Mouse (Mus musculus) forebrain, embryonic 12.5 days (tissue): ENCODE measurements around the gene Smoc2. TPM values are rescaled to one million over a fixed set of nuclear protein-coding genes. Genes with fewer than 3 reads are reported as not detected.

Experiments
- ATAC-seq: fragments of 200-750 bp; cut with Nextera tagmentation; 2 replicates; pipeline ENCODE4 v1.8.0; 2017; ENCODE audit warnings: moderate TSS enrichment; ENCODE audit not compliant: low FRiP score
- H3K27ac ChIP-seq: fragments of 300-500 bp; sonication (generic); 2 replicates; pipeline ENCODE4 v1.5.1; 2016; ENCODE audit warnings: mild to moderate bottlenecking
- H3K27me3 ChIP-seq: fragments of 300-500 bp; sonication (generic); 2 replicates; pipeline ENCODE4 v1.6.1; 2016; ENCODE audit warnings: mild to moderate bottlenecking
- H3K36me3 ChIP-seq: fragments of 300-500 bp; sonication (generic); replicated peaks from 2 replicates; pipeline ENCODE4 v1.6.1; 2016; ENCODE audit warnings: mild to moderate bottlenecking
- H3K4me1 ChIP-seq: fragments of 300-500 bp; sonication (generic); 2 replicates; pipeline ENCODE4 v1.6.1; 2016
- H3K4me2 ChIP-seq: fragments of 300-500 bp; sonication (generic); 2 replicates; pipeline ENCODE4 v1.6.1; 2016; ENCODE audit warnings: mild to moderate bottlenecking, moderate library complexity
- H3K4me3 ChIP-seq: fragments of 300-500 bp; sonication (generic); replicated peaks from 2 replicates; pipeline ENCODE4 v1.5.1; 2016; ENCODE audit warnings: mild to moderate bottlenecking
- H3K9ac ChIP-seq: fragments of 300-500 bp; sonication (generic); 2 replicates; pipeline ENCODE4 v1.6.1; 2016; ENCODE audit warnings: mild to moderate bottlenecking
- H3K9me3 ChIP-seq: fragments of 300-500 bp; sonication (generic); 2 replicates; pipeline ENCODE4 v1.6.1; 2016
- WGBS: fragments of 180-500 bp; shearing (Covaris S2); methylation state at CpG from one replicate; pipeline ENCODE4 v1.1.7; 2016; 5-methylcytosine and 5-hydroxymethylcytosine counted together
- polyA plus RNA-seq: library from polyadenylated mRNA; unstranded; fragments of >200 nt; fragmentation: Nextera tagmentation; extraction: Ambion mirVana; gene quantifications from 2 replicates; pipeline ENCODE4 v1.2.1, GENCODE M21; 2016

The Smoc2 gene
- polyA plus RNA-seq, 1 experiment from 2014 or later = 13.2 TPM

DNA sequence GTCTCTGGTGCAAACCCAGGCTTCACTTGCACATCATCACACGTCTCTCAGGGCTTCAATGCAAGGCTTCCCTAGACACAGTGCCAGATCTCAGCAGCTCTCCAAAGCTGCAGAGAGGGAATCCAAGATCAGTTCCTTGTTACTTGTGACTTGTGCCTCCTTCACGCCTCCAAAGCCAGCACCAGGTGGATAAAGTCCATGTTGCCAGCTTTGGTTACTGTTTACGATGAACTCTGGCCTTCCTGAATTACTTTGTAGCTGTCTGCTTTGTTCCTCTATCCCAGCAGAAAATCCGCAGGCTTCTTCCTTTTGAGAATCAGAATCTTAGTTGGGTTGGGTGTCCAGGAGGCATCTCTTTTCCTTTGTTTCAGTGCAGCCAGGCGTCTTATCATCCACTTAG lies 14.3 kb downstream of the Smoc2 start:
- Histone ChIP-seq H3K4me3 (no peak overlapping the region), H3K27ac (no peak overlapping the region), H3K27me3 (no peaks in the 10 kb centered on the region), H3K36me3 (no peaks in the 10 kb centered on the region), H3K4me1 (no peaks in the 10 kb centered on the region), H3K4me2 (no peak overlapping the region), H3K9me3 (no peaks in the 10 kb centered on the region), H3K9ac (no peak overlapping the region)
- 57% methylated on average over 5 of the region's 5 CpGs for WGBS
- no peak for ATAC-seq

DNA sequence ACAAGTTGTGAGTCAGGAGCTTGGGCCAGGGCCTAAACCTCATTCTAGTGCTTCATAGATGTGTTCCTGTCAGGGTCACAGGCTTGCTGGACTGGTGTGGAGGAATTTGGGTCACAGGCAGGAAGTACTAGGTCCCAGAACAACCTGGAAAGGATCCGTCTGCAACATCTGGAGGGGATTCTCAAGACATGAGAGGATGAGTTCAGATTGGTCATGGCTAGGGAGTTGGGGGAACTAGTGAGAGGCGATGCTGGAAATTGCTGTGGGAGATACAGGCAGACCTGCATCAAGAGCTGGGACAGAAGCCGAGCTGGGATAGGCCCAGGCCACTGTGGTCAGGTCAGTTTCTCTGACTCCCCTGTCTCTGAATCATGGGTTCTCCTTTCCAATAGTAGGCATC lies 15.8 kb downstream of the Smoc2 start:
- no peaks in the 10 kb centered on the region for H3K9me3 ChIP-seq
- no peak overlapping the region for H3K9ac ChIP-seq
- H3K36me3 ChIP-seq = no peaks in the 10 kb centered on the region
- H3K27me3 ChIP-seq = no peaks in the 10 kb centered on the region
- WGBS = 92% methylated on average over 3 of the region's 3 CpGs
- H3K4me1 ChIP-seq = no peaks in the 10 kb centered on the region
- no peak for ATAC-seq
- H3K4me2 ChIP-seq = no peak overlapping the region
- H3K27ac ChIP-seq = no peak overlapping the region
- no peak overlapping the region for H3K4me3 ChIP-seq

DNA sequence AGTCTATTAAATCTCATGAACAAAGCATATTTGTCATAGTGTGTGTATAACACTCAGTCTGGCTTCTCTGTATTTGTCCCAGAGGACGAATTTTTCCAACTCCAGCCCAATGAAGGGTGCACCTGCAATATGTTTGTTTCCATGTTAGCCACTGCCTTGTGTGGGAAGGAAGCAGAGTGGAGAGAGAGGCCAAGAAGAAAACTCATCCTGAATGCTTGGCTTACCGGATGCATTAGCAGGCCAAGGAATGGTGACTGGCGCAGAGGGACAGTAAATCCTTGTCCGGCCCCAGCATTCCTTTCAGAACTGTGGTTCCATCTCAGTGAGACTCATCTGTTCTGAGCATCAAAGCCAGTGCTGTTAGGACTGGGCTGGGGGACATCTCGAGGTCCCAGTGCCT lies 21.1 kb downstream of the Smoc2 start:
- Histone ChIP-seq H3K27me3 (no peaks in the 10 kb centered on the region), H3K4me2 (no peak overlapping the region), H3K27ac (no peak overlapping the region), H3K9ac (no peak overlapping the region), H3K4me1 (peaks cover 13% of the 10 kb centered on the region), H3K9me3 (0 out of 2 replicates have a peak, but pooled peaks cover 6% of the 10 kb centered on the region), H3K4me3 (no peak overlapping the region), H3K36me3 (no peaks in the 10 kb centered on the region)
- 84% methylated on average over 5 of the region's 5 CpGs for WGBS
- ATAC-seq = no peak

DNA sequence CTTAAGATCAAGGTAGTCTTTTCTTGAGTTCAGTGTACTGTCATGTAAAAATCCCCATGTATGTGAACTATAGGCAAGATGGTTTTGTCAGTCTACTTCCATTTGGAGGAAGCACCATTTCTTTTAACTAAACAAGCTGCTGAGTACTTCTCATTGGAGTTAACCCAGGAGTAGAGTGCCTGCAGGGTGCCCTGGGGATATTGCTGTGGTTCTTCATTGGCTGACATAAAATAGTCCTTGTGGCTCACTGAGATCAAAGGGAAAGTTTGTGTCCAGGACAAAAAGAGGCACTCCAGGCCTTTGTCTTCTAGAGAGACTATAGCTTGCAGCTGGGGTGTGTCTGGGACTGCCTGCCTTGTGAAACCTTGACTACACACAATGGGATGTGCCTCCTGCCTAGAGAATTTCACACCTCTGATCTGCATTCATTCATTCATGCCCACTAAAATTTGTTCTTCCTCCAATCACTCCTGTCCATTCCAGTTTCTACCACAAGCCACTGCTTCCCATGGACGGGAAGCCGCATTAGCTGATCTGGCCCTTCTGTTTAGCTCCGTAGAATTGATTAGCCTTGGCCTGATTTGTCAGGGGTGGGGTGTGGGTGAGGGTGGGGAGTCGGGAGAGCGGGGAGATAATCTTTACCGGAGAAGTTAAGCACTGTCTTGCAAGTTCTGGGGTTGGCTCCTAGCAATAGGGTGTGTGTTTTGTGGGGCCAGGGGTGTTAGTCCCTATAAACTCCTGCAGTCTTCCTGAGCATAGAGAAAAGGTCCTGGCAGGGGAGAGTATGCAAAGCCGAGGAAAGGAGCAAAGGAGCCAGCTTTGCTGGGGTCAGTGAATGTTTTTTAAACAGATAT lies 22.4 kb downstream of the Smoc2 start:
- Histone ChIP-seq H3K9ac (no peak overlapping the region), H3K4me2 (no peak overlapping the region), H3K4me1 (peaks cover 13% of the 10 kb centered on the region), H3K27ac (no peak overlapping the region), H3K36me3 (no peaks in the 10 kb centered on the region), H3K9me3 (0 out of 2 replicates have a peak, but pooled peaks cover 6% of the 10 kb centered on the region), H3K4me3 (no peak overlapping the region), H3K27me3 (no peaks in the 10 kb centered on the region)
- no peak for ATAC-seq
- 24% methylated on average over 7 of the region's 7 CpGs for WGBS

DNA sequence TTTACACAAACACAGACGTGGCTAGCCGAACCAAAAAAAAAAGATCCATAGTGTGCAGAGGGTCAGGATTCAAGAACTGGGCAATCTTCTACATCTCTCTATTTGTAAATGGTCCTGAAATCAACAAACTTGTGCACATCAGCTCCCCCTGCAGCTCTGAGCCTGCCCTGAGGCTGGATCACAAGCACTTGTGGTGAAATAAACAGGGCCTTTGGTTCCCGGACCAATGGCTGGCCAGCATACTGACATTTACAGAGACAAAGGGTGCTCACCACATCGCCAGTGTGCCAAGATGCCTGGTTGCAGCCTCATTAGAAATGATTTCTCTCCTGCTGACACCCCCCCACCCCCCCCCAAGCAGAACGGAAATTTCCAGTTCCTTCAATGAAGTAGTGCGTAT lies 23.1 kb downstream of the Smoc2 start:
- H3K9me3 ChIP-seq = 0 out of 2 replicates have a peak, but pooled peaks cover 6% of the 10 kb centered on the region
- no peaks in the 10 kb centered on the region for H3K27me3 ChIP-seq
- WGBS = 41% methylated on average over 6 of the region's 6 CpGs
- ATAC-seq = no peak
- no peak overlapping the region for H3K9ac ChIP-seq
- no peak overlapping the region for H3K27ac ChIP-seq
- peaks cover 13% of the 10 kb centered on the region for H3K4me1 ChIP-seq
- no peak overlapping the region for H3K4me2 ChIP-seq
- H3K4me3 ChIP-seq = no peak overlapping the region
- H3K36me3 ChIP-seq = no peaks in the 10 kb centered on the region

DNA sequence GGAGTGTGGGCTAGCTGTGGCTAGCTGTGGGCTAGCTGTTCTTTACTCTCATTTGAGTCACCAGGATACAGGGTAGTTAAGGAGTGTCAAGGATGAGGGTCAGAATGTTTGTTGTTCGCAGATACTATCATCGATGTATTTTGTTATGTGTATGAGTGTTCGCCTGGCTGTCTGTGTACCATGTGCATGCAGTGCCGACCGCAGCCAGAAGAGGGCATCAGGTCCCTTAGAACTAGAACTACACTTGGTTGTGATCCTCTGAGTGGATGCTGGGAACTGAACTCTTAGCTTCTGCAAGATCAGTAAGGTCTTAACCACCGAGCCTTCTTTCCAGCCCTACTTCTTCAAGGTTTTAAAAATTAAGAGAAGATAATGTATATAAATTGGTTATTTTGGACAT lies 24.4 kb downstream of the Smoc2 start:
- Histone ChIP-seq H3K4me1 (peaks cover 13% of the 10 kb centered on the region), H3K9me3 (0 out of 2 replicates have a peak, but pooled peaks cover 6% of the 10 kb centered on the region), H3K9ac (no peak overlapping the region), H3K27ac (no peak overlapping the region), H3K36me3 (no peaks in the 10 kb centered on the region), H3K4me3 (no peak overlapping the region), H3K27me3 (no peaks in the 10 kb centered on the region), H3K4me2 (no peak overlapping the region)
- WGBS = 96% methylated on average over 6 of the region's 6 CpGs
- no peak for ATAC-seq

DNA sequence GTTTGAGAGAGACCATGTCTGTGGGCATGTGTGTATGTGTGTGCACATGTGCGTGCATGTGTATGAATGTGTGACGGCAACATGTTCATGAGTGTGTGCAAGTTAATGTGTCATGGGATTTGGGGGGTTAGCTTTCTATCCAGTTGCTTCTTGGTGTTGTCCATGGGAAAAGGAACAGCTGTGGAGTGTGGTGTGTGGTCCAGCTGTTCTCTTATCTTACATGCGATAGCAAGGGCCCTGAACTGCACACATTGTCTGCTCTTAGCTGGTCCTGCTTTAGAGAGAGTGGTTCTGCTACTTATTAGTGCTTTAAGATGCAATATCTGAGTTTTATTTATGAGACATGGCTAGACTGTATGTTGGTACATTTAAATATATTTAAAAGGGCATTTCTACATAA lies 30.6 kb downstream of the Smoc2 start:
- H3K4me1 ChIP-seq = peaks cover 5% of the 10 kb centered on the region
- whole genome bisulfite sequencing = 93% methylated on average over 3 of the region's 3 CpGs
- H3K27ac ChIP-seq = no peak overlapping the region
- no peak overlapping the region for H3K4me3 ChIP-seq
- H3K4me2 ChIP-seq = no peak overlapping the region
- no peaks in the 10 kb centered on the region for H3K9me3 ChIP-seq
- H3K27me3 ChIP-seq = no peaks in the 10 kb centered on the region
- ATAC-seq = no peak
- H3K9ac ChIP-seq = no peak overlapping the region
- no peaks in the 10 kb centered on the region for H3K36me3 ChIP-seq

DNA sequence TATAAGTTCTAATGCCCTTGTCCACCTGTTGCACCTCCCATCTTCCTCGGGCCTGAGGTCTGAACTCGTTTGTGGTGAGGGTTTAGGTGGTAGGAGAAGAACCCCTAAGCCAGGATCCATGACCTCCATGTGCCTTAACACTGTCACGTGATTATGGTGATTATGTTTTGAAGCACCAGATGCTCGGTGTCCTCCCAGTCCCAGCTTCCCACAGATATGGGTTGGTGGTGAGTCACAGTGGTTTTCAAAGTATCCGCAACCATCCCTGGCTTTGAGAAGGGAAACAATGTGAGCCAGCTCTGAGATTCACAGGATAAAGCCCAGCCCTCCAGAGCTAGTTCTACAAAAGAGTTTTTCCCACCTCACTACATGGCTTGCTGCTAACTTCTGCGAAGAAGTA lies 33.1 kb downstream of the Smoc2 start:
- Histone ChIP-seq H3K27ac (no peak overlapping the region), H3K4me2 (no peak overlapping the region), H3K9me3 (no peaks in the 10 kb centered on the region), H3K4me1 (peaks cover 5% of the 10 kb centered on the region), H3K9ac (no peak overlapping the region), H3K4me3 (no peak overlapping the region), H3K27me3 (no peaks in the 10 kb centered on the region), H3K36me3 (no peaks in the 10 kb centered on the region)
- 84% methylated on average over 6 of the region's 6 CpGs for WGBS
- ATAC-seq = no peak

DNA sequence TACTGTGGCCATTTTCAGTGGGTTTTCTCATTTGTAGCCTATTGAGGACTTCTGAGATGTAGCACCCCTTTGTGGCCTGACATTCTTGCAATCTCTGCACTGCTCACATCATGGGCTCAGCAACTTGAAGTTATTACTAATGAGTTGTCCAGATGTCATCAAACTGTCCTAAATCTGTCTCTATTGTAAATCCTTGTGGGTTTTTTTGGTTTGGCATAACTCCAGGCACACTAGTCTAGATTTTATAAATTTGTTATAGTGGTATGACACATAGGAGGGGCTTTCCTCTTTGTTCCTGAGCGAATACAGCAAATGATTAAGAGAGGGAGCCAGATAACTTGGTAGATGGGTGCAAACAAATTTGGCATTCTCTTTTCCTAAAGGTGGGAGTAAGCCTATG lies 35.0 kb downstream of the Smoc2 start:
- ATAC-seq = no peak

DNA sequence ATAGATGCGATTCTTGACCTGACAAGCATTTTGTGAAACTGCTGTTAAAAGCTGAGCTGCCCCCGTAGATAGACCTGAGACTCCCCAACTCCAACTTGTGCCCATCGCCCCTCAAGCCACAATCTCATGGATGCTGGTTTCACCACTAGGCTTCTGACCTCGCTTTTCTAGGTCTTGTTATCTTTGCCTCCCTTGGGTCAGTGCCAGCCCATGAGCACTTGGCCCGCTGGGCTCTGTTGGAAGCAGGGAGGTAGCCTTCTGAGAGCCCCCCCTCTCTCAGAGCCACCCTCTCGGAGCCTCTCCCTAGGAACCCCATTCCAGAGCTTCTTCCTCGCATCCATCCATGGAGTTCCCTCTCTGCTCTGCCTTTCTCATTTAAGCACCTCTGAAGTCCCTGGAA lies 37.2 kb downstream of the Smoc2 start:
- WGBS = 90% methylated on average over 7 of the region's 7 CpGs
- no peak overlapping the region for H3K9ac ChIP-seq
- H3K27ac ChIP-seq = no peak overlapping the region
- no peaks in the 10 kb centered on the region for H3K27me3 ChIP-seq
- no peak for ATAC-seq
- no peak overlapping the region for H3K4me2 ChIP-seq
- no peaks in the 10 kb centered on the region for H3K9me3 ChIP-seq
- H3K4me1 ChIP-seq = peaks cover 5% of the 10 kb centered on the region
- no peaks in the 10 kb centered on the region for H3K36me3 ChIP-seq
- no peak overlapping the region for H3K4me3 ChIP-seq

More for the DNA sequence above, 35.0 kb downstream of the Smoc2 start:
- Histone ChIP-seq H3K27me3 (no peaks in the 10 kb centered on the region), H3K4me1 (peaks cover 5% of the 10 kb centered on the region), H3K4me2 (no peak overlapping the region), H3K36me3 (no peaks in the 10 kb centered on the region), H3K9ac (no peak overlapping the region), H3K27ac (no peak overlapping the region), H3K4me3 (no peak overlapping the region), H3K9me3 (no peaks in the 10 kb centered on the region)
- WGBS = 88% methylated on average over 1 of the region's 1 CpGs

DNA sequence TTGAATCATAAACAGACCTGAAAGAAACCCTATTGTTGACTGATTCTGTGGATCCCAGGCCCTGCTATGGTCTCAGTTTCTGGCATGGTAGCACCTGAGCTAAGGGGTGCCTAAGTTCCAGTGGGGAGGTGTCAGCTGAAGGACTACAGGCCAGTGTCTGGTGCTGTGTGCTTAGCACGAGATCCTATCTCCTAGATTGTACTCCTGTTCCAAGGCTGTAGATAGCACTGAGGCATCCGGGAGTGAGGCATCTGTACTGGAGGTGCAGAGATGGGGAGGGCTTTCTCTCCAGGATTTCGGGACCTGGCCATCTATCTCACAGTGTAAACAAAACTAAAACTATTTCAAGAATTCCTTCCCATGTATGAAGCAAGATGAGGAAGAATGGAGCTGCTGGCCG lies 38.1 kb downstream of the Smoc2 start:
- Histone ChIP-seq H3K27ac (no peak overlapping the region), H3K9me3 (no peaks in the 10 kb centered on the region), H3K4me2 (no peak overlapping the region), H3K9ac (no peak overlapping the region), H3K27me3 (no peaks in the 10 kb centered on the region), H3K4me1 (peaks cover 5% of the 10 kb centered on the region), H3K36me3 (no peaks in the 10 kb centered on the region), H3K4me3 (no peak overlapping the region)
- WGBS = 77% methylated on average over 4 of the region's 4 CpGs
- ATAC-seq = no peak

DNA sequence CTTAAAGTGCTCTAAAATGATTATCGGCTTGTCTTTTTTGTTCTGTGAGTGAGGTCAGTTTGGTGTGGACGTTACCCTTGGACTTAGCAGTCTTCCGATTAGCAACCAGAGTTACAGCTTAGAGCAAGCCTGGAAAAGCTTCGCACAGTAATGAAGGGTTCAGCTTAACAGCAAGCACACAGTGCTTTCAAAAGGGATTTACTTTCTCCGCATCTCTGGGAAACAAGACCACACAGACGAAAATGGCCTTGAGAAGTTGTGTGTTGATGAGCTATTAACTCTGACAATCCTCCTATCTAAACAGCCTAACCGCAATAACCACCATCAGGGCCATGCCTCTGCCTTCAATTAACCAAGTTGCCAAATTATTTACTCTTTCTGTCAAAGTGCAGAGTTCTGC lies 46.9 kb downstream of the Smoc2 start:
- ATAC-seq = no peak
- no peaks in the 10 kb centered on the region for H3K27me3 ChIP-seq
- 0 out of 2 replicates have a peak, but pooled peaks cover 2% of the 10 kb centered on the region for H3K4me1 ChIP-seq
- H3K27ac ChIP-seq = no peak overlapping the region
- H3K9me3 ChIP-seq = no peaks in the 10 kb centered on the region
- no peaks in the 10 kb centered on the region for H3K36me3 ChIP-seq
- H3K4me2 ChIP-seq = no peak overlapping the region
- WGBS = 73% methylated on average over 7 of the region's 7 CpGs
- H3K4me3 ChIP-seq = no peak overlapping the region
- H3K9ac ChIP-seq = no peak overlapping the region

DNA sequence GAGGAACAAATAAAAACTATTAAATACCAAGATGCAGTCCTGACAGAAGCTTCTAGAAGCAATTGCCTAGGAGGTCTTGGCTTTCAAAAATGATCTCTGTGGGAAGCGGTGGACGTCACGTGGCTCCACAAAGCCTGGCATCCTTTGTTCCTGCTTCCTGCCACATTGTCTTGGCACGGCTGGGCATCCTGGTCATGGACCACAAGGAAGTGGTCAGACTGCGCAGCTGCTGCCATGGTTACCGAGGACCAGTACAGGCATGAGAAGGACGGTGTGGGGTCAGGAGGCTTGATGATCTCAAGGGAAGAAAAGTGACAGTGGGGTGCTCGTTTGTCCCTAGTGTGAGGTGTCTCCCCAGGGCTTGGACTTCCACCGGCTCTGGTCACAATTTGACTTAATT lies 48.7 kb downstream of the Smoc2 start:
- Histone ChIP-seq H3K4me1 (0 out of 2 replicates have a peak, but pooled peaks cover 2% of the 10 kb centered on the region), H3K9ac (no peak overlapping the region), H3K36me3 (no peaks in the 10 kb centered on the region), H3K4me2 (no peak overlapping the region), H3K4me3 (no peak overlapping the region), H3K9me3 (no peaks in the 10 kb centered on the region), H3K27me3 (no peaks in the 10 kb centered on the region), H3K27ac (no peak overlapping the region)
- ATAC-seq = no peak
- 63% methylated on average over 9 of the region's 9 CpGs for WGBS
